Mouse (Mus musculus) heart, adult 18-20 months (tissue): ENCODE data around the gene Ankrd66. TPM values are rescaled to one million over a fixed set of nuclear protein-coding genes. Genes with fewer than 3 reads are reported as not detected.
A peak's percentile ranks its signal among the peaks of the same experiment; 100 is the strongest.
"Not testable (repeated sequence)": the region's sequence is repeated elsewhere in the genome, so short reads cannot be mapped to it uniquely, and the experiment has no call there.

Experiments used
- DNase-seq, 2 experiments: peaks; one replicate each; pipeline ENCODE4 v3.0.0; 2021 to 2022; ENCODE audit warnings: mixed read lengths in 1 of 2
- total RNA-seq, 2 experiments: library from RNA; stranded (reverse); gene quantifications; 2 replicates each; pipeline ENCODE4 v1.2.3; 2021

The Ankrd66 gene
- total RNA-seq, 2 experiments from 2014 or later: 0.21 TPM; not detected in 1

DNA sequence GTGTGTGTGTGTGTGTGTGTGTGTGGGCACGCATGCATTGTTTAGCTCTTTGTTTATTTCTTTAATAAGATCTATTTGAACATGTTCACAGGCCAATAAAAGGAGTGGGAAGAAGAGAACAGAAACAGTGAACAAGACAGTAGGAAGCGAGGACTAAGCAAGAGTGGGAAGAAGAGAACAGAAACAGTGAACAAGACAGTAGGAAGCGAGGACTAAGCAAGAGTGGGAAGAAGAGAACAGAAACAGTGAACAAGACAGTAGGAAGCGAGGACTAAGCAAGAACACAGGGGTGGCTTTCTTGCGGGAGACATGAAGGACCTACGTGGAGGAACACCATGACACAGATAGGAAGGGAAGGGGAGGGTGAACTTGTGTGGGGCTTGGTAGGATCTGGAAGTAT lies 6.6 kb downstream of the Ankrd66 start:
- not testable (repeated sequence) for DNase-seq

DNA sequence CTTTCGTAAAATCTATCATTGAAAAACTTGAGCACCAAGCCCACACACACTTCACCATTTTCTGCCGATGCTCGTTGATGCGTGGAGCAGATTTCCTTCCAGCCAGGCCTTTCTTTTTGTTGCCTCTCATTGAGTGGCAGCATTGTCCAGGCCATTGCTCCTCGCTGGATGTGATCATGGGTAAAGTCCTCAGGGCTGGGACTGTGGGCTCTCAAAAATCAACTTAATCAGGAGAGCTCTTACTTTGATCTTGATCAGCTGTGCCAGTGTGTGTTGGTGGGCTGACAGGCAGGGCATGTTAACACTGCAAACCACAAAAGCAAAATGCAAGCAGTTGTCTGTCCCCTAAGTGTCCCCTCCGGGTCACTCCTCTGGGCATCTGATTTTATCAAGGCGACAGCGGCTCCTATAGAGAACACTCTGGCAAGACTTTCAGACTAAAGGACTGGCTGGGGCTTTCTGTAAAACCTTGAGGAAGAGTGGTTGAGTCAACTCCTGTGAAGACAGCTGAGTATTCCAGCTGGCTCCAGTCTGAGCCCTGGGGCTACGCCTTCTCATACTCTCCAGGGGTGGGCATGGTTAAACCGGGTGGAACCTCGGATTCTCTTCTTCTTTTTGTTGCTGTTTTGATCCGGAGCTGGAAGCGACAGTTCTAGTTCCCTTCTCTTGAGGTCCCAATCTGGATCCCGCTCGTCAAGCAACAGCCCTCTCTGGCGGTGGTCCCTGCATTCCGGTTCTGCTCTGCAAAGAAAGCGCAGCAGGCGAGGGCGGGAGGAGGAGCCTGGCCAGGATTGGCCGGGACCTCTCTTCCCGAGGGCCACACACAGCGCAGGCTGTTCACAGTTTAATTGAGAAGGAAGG lies 8.8 kb downstream of the Ankrd66 start:
- peak; percentile 49 to 62 for DNase-seq

DNA sequence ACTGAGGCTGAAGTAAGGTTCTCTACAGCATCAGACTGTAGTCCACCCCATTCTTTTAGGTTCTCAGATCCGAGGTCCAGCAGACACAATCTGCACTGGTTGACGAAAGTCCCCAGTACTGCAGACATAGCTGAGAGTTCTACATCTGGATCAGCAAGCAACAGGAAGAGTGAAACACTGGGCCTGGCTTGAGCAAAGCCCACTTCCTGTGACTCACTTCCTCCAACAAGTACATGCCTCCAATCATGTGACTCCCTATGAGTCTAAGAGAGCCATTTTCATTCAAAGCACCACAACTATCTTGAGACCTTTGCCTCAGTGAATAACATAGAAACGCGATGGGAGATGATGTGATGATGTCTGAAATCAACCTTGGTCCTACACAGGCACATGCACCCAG lies 12.2 kb downstream of the Ankrd66 start:
- DNase-seq: no peak

DNA sequence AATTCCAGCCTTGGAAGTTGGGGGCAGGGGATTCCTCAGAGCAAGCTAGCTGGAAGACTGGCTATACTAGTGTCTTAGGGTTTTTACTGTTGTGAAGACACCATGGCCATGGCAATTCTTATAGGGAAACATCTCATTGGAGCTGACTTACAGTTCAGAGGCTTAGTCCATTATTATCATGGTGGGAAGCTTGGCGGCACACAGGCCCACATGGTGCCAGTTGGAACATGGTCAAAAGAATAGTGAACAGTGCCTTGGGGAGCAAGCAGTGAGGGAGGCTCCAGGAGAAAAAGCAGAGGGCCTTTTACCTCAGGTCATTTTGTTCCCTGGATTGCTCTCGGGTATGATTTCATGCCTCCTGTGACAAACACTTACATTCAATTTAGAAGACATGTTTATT lies 12.9 kb downstream of the Ankrd66 start:
- DNase-seq: no peak

DNA sequence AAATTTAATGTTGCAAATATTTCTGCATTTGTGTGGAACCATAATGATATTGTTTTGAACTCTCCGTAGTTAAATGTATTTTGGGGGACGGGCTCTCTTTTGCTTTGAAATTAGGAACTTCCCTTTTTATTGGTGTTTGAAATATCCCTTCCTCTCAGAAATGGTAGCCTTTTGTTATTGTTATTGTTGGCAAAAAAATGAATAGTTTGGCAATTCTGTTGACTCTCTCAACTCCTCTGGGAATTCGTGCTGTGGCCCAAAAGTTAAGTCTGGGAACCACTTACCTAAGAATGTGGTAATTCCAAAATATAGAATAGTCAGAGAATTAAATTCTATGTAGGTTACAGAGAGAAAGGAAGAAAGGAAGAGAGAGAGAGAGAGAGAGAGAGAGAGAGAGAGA lies 23.3 kb downstream of the Ankrd66 start:
- no peak for DNase-seq

DNA sequence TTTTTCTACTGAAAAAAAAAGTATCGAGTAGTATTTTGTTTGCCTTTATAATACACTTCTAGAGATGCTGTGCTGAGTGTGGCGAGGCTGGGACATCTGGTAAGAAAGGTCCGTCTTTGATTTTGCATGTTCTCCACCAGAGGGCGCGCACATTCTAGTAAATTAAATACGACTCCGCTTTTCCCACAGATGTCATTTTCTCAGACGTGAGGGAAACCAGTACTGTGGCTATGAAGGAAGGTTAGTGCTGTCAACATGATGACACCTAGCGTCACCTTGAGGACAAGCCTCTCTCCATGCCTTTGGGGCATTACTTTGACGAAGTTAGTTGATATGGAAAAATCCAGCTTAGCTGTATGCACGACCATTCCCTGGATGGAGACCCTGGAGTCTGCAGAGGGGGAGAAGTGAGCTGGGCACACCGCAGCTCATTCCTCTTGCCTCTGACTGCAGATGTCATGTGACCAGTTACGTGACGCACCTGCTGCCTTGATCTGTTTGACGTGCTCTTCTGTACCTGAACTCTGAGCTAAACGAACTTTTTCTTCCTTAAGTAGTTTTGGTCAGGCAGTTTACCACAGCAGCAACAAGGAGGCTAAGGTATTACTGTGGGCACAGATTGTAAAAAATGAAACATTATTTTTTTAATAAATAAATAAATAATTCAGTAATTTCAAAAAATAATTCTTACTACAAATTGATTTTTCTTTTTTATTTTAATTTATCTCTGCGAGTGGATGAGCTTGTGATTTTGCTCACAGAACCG lies 24.6 kb downstream of the Ankrd66 start:
- peak; percentile 56 to 87 for DNase-seq

DNA sequence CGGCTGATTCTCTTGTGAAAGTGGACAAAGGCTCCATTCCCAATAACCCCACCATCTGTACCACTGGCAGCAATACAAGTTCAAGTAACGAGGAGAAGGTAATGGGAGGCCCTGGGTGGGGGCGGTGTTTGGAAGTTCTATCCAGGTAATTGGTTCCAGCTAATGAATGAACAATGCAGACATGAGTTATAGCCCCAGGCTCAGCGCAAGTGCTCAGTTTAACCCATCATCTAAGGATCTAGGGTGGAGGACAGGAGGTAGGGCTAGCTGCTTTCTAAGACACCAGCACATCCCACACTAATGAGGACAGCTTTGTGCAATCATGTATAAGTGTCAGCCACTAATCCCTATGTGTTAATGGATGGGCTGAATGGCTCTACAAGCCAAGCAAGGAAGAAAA lies 32.7 kb downstream of the Ankrd66 start:
- DNase-seq: no peak

DNA sequence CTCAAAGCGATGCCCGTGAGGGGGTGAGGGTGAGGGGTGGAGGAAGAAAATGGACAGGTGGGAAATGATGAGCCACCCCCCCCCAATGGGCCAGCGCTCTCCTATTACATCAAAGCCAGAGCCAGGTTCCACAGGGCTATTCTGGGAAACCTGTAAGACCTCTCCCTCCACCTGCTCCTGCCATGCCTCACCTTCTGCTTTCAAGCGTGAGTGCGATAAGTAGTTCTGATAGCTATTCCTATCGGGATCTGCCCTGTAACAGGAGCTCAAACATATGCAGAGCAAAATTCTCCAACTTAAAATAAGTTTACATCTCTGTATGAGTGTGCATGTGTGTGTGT lies 38.9 kb downstream of the Ankrd66 start:
- DNase-seq: no peak

DNA sequence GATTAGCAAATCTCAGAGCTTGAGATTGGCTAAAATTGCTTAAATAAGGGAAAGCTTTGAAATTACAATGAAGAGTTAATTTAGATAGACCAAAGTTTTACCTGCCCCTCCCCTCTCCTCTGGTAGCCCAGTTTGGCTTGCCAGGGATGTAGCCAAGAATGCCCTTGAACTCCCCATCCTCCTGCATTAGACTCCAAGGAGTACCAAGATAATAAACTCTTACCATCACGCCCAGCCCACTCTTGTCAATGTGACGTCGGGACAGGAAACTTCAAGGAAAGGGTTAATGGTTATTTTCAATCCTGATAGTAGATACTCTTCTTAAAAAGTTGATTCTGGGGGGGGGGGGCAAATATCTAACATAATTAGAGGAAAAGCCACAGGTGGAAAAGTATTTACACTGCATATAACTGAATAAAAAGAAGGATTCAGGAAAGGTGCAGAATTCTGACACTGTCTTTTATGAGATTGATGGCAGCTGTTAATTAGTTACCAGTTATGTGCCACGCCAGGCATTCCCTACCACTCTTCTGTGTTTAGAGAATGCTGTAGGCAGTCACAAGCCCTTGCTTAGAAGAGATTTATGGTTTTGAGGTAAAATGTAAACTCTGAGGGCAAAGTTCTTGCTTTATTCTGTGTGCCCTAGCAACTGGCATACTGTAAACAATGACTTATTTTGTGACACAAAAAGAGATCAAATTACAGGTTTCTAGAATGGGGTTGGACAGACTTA lies 39.4 kb downstream of the Ankrd66 start:
- DNase-seq: no peak

DNA sequence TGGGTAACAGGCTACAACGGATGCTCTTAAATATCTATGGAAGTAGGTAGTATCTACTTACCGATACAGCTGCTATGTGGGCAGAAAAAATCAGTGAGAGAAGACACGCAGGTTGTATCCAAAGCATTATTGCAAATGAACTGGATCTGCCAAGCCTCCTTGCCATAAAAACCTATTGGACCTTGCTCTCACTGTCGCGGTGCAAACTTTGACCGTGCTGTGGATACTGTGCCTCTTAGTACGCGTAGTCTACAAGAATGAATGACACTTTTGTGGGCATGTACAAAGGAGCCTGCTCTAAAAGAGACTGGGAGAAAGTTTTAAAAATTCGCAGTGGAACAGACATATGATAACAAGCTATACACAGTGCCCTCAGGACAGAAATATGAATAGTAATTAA lies 40.8 kb downstream of the Ankrd66 start, which contains the start of gene Mep1a:
Mep1a (minus strand) TSS at position 221 of the 400 bp plus-strand sequence.
- no peak for DNase-seq

DNA sequence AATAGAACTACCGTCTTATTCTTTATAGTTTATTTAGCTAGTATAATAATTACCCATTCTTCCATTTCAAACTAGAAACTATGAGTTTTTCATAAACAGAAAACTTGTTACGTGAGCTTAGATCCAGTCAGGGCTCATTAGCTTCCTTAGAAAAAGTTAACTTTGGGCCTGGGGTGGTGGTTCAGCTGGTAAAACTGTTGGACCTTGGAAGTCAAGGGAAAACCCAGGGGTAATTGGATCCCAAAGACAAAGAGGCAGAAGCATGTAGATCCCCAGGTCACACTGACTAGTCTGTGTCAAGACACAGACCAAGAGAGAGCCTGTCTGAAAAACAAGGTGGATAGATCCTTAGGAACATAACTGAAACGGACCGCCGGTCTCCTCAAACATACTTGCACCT lies 41.8 kb downstream of the Ankrd66 start:
- DNase-seq: no peak

DNA sequence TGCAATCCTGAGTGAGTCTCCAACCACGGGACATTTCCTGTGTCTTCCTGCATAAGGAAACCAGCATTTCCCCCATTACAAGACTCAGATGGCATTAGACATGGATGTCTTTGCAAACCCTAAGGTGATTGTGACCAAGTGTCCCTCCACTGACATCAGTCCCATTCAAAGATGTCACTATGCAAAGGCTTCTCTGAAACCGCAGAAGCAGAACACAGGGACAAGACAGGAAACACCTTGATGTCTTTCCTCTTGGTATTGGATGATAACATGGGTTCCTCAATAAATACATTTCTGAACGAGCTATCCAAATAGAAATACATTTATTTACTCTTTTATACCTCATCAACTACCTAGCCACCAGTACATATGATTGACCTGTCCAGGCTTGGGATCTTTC lies 42.2 kb downstream of the Ankrd66 start:
- no peak for DNase-seq

DNA sequence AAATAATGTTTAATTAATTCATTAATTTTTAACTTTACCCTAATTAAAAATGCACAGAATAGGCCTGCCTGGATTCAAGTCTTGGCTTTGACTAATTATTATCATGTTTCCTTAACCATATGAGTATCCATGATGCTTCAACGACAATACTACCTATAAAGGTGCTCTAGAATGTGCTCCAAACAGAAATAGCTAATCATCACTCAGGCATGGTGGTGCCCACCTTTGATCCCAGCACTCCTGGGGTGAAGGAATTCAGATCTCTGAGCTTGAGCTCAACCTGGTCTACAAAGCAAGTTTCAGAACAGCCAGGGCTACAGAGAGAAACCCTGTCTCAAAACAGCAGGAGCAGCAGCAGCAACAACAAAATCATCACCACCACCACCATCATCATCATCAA lies 42.9 kb downstream of the Ankrd66 start:
- no peak for DNase-seq

DNA sequence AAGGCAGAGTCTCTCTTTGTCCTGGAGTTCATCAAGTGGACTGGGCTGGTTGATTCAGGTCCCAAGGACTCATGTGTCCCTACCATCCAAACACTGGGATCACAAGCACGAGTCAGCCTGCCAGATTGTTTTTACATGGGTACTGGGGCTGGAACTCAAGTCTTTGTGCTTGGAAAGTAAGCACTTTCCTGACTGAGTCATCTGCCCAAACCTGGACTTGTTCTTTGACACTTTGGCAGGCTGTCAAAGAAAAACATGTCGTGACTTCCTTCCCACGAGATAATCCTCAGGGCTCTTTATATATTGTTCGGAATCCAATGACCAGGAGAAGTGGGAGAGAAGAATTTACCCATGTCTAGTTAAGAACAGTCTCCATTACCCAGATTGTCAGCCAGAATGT lies 45.9 kb downstream of the Ankrd66 start:
- DNase-seq: no peak

DNA sequence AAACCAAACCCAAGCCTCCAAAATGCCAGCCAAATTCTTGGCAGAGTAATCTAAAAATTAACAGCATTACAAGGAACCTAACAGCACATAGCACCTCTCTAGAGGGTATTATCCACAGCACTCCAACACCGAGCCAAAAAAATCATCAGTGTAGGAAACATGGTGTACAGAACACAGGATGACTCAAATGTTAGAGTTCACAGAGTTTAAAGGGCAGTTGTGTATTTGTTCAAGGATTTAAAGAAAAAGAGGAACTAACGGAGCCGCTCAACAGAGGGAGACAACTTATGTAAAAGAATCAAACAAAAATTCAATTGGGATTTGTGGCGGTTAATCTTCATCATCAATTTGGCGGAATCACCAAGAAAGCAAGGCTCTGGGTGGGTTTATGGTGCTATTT lies 47.9 kb downstream of the Ankrd66 start:
- DNase-seq: no peak

DNA sequence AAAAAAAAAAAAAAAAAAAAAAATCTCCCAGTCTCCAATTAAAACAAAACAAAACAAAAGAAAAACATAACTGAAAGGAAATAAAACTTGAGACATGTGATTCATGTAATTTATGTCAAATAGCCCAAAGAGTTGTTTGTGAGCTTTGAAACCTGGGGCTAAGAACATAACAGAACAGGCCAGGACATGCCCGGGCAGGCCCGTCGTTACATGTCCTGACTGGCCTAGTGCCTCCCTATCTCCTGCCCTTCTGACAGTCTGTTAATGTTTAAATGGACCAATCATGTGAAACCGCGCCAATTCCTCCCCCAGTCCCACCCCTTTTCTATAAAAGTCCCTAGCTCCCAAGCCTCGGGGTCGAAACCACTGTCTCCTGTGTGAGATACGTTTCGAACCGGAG lies 53.1 kb downstream of the Ankrd66 start:
- not testable (repeated sequence) for DNase-seq

DNA sequence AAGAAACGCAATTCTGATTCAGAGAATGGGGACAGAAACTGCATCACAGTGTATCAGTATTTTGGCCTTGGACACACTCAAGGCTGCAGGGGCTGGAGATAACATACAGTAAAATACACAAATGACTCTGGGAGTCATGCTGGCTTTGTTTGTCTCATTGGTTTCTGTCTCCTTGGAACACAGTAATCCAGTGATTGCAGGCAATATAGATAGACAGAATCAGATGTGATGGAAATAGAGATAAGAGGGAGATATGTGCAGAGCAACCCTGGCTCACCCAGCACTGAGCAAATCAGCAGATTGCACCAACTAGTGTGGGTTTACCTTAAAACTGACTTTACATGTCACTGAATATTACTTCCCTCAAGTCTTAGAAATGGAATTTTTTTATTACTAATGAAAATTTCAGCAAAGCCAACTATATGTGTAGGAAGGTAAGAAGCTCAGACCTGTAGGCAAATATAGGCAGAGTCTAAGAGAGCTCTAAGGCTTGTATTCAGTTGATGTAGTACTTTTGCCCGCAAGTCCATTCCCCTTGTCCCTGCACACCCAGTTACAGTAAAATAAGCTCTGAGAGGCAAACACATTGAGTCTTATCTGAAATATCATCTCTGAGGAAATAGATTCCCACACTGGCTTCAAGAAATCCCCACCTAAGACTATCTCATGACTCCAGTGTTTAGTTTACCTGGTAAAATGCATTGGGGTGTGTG lies 54.8 kb downstream of the Ankrd66 start:
- no peak for DNase-seq

DNA sequence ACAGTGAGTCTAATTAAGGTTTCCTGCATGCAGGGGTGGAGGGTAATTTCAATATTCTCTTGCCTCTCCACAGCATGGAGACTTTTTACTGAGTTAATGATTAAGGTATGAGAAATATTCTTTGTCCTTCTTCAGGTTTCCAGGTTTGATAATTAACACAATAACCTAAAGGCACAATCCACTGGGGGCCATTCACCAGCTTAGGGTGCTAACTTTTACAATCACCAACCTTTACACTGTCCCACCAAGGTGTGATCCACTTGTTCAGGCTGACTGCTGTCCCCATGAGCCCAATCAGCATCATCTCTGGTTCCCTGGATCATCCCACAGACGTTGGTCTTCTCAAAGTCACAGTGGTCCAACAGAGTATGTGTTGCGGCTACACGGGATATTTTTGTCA lies 57.5 kb downstream of the Ankrd66 start:
- no peak for DNase-seq
